Mouse (Mus musculus) neutrophil, adult 5-6 weeks (primary cell): ENCODE measurements around the gene H2al1g. TPM values are rescaled to one million over a fixed set of nuclear protein-coding genes. Genes with fewer than 3 reads are reported as not detected.
A peak's percentile ranks its signal among the peaks of the same experiment; 100 is the strongest.
"Not testable (repeated sequence)": the region's sequence is repeated elsewhere in the genome, so short reads cannot be mapped to it uniquely, and the experiment has no call there.

Experiments used
- ATAC-seq: fragments of 151-379, 151-347 bp; 2 replicates; pipeline ENCODE4 v1.8.0; 2017; ENCODE audit warnings: mild to moderate bottlenecking, moderate TSS enrichment; ENCODE audit not compliant: insufficient number of reproducible peaks, poor library complexity, low FRiP score, severe bottlenecking; ENCODE audit errors: extremely low read depth
- total RNA-seq: library from RNA; stranded (forward); fragments of 200-1000 nt; gene quantifications from 2 replicates; pipeline ENCODE4 v1.2.3, GENCODE M21; 2017

Gene H2al1g
- total RNA-seq, result not detected in 2 replicates

GRCm38 (mm10) chrX:11317956-11318355, at the start of gene H2al1g:
Gene H2al1g, plus strand, starts transcription at chrX:11318256.
- not testable (repeated sequence) for ATAC-seq

GRCm38 (mm10) chrX:11269074-11269473, 49.0 kb upstream of the H2al1g start:
- ATAC-seq, result no peak

- ATAC-seq, result no peak
These were observed 44.9 kb upstream of the H2al1g start for GRCm38 (mm10) chrX:11273190-11273589.

GRCm38 (mm10) chrX:11277083-11277482, 41.0 kb upstream of the H2al1g start:
- no peak for ATAC-seq

- ATAC-seq, result no peak
These were observed 37.3 kb upstream of the H2al1g start for GRCm38 (mm10) chrX:11280741-11281140.

GRCm38 (mm10) chrX:11288306-11288882, 29.7 kb upstream of the H2al1g start:
- ATAC-seq, result no peak

- ATAC-seq, result no peak
These were observed 28.8 kb upstream of the H2al1g start for GRCm38 (mm10) chrX:11289244-11289643.

- not testable (repeated sequence) for ATAC-seq
These were observed 19.1 kb upstream of the H2al1g start, which contains the start of gene H2al1a for GRCm38 (mm10) chrX:11298957-11299356. Gene H2al1a, plus strand, starts transcription at chrX:11299257.

- ATAC-seq, result not testable (repeated sequence)
These were observed 15.9 kb upstream of the H2al1g start, which contains the start of gene H2al1b for GRCm38 (mm10) chrX:11302132-11302531. Gene H2al1b, plus strand, starts transcription at chrX:11302432.

- not testable (repeated sequence) for ATAC-seq
These were observed 12.7 kb upstream of the H2al1g start, which contains the start of gene H2al1c for GRCm38 (mm10) chrX:11305355-11305754. Gene H2al1c, plus strand, starts transcription at chrX:11305655.

GRCm38 (mm10) chrX:11308524-11308923, 9.5 kb upstream of the H2al1g start, which contains the start of gene H2al1d:
Gene H2al1d, plus strand, starts transcription at chrX:11308824.
- not testable (repeated sequence) for ATAC-seq

- not testable (repeated sequence) for ATAC-seq
These were observed 6.4 kb upstream of the H2al1g start, which contains the start of gene H2al1e for GRCm38 (mm10) chrX:11311634-11312033. Gene H2al1e, plus strand, starts transcription at chrX:11311934.

- not testable (repeated sequence) for ATAC-seq
These were observed 3.2 kb upstream of the H2al1g start, which contains the start of gene H2al1f for GRCm38 (mm10) chrX:11314858-11315257. Gene H2al1f, plus strand, starts transcription at chrX:11315158.

GRCm38 (mm10) chrX:11321192-11321591, 3.1 kb downstream of the H2al1g start, which contains the start of gene H2al1h:
Gene H2al1h, plus strand, starts transcription at chrX:11321492.
- ATAC-seq, result not testable (repeated sequence)

- not testable (repeated sequence) for ATAC-seq
These were observed 6.3 kb downstream of the H2al1g start, which contains the start of gene H2al1i for GRCm38 (mm10) chrX:11324359-11324758. Gene H2al1i, plus strand, starts transcription at chrX:11324659.

- not testable (repeated sequence) for ATAC-seq
These were observed 9.5 kb downstream of the H2al1g start, which contains the start of gene H2al1j for GRCm38 (mm10) chrX:11327522-11327921. Gene H2al1j, plus strand, starts transcription at chrX:11327822.

- no peak for ATAC-seq
These were observed 27.7 kb downstream of the H2al1g start for GRCm38 (mm10) chrX:11345762-11346161.

- no peak for ATAC-seq
These were observed 28.7 kb downstream of the H2al1g start for GRCm38 (mm10) chrX:11346756-11347155.

GRCm38 (mm10) chrX:11360823-11361222, 42.8 kb downstream of the H2al1g start:
- ATAC-seq, result no peak

GRCm38 (mm10) chrX:11361261-11361660, 43.2 kb downstream of the H2al1g start:
- 0 out of 2 replicates have a peak, but pooled peaks have one; percentile 33 for ATAC-seq
